9 mouse cellular contexts compared by ENCODE assay signal in genomic region chr2:130451727-130452090, GRCm38 (mm10). TPM values are rescaled to one million over a fixed set of nuclear protein-coding genes. Genes with fewer than 3 reads are reported as not detected.
DNase-seq lines count a peak whose midpoint lies in the region; ATAC-seq and TF ChIP-seq lines count a peak whose summit lies in the region.
"Had no signal": no experiment of that assay in that cellular context is flagged by ENCODE, and none has a peak within 500 bp of the region (broad histone marks: within the 10 kb centered on the region; RNA-seq: fewer than 3 reads in every experiment).

No protein-coding gene starts in this region.

- no peak overlapping the region for H3K27ac ChIP-seq in lung, embryonic 14.5 days (ENCODE audit: low read depth)
- H3K27ac ChIP-seq in limb, embryonic 10.5 days = no peak overlapping the region
- no peak overlapping the region for H3K27ac ChIP-seq in olfactory bulb, adult 2 months (ENCODE audit: insufficient read depth, low read depth, low read length)

- H3K4me1 ChIP-seq in lung, embryonic 14.5 days (ENCODE audit: insufficient read depth) = peaks cover 4% of the 10 kb centered on the region; the same call in 1 of the 2 replicates
- H3K4me1 ChIP-seq in limb, embryonic 10.5 days = peaks cover 21% of the 10 kb centered on the region
- peaks cover 22% of the 10 kb centered on the region for H3K4me1 ChIP-seq in olfactory bulb, adult 2 months (ENCODE audit: control insufficient read depth, insufficient read depth, low read length)

- H3K9ac ChIP-seq in lung, embryonic 14.5 days = no peak overlapping the region

- WGBS in lung, embryonic 14.5 days = 62% methylated on average over 3 of the region's 3 CpGs
- WGBS in limb, embryonic 10.5 days = 81% methylated on average over 3 of the region's 3 CpGs
- 15% methylated on average over 3 of the region's 3 CpGs for WGBS in olfactory bulb, adult 2 months

- ATAC-seq in lung, embryonic 14.5 days (ENCODE audit: insufficient read depth) = no peak

- no peak for TF ChIP-seq CTCF in lung, embryonic 14.5 days (IDR thresholded peaks at IDR 0.05; ENCODE audit: low read depth)
- no peak for TF ChIP-seq CTCF in olfactory bulb, adult 2 months (IDR thresholded peaks at IDR 0.05; ENCODE audit: insufficient read depth, low read depth, low read length)

- no peak for TF ChIP-seq POLR2A in olfactory bulb, adult 2 months (IDR thresholded peaks at IDR 0.05; ENCODE audit: insufficient read depth, low read depth, low read length)

- no peak overlapping the region for H3K4me3 ChIP-seq in lung, embryonic 14.5 days (ENCODE audit: low read depth, low read length)
- peak overlapping the region; percentile 89; the same call in 1 of the 2 replicates for H3K4me3 ChIP-seq in limb, embryonic 10.5 days
- H3K4me3 ChIP-seq in olfactory bulb, adult 2 months (ENCODE audit: insufficient read depth, low read depth, low read length) = peak overlapping the region; percentile 35

- no peaks in the 10 kb centered on the region for H3K9me3 ChIP-seq in lung, embryonic 14.5 days (ENCODE audit: low read depth, low read length)
- H3K9me3 ChIP-seq in limb, embryonic 10.5 days (replicated peaks) = no peaks in the 10 kb centered on the region

- H3K27me3 ChIP-seq in lung, embryonic 14.5 days (ENCODE audit: insufficient read depth, low read length) = no peaks in the 10 kb centered on the region
- peaks cover 17% of the 10 kb centered on the region for H3K27me3 ChIP-seq in limb, embryonic 10.5 days (ENCODE audit: low read depth, poor library complexity, severe bottlenecking)

- peak overlapping the region; percentile 79 for H3K4me2 ChIP-seq in lung, embryonic 14.5 days

- DNase-seq in cerebellum, adult 11-12 months = peak; percentile 28
- DNase-seq in cerebellum, postnatal 36 days = no peak
- no peak for DNase-seq in lung, embryonic 14.5 days
- no peak for DNase-seq in lung, postnatal 36 days
- DNase-seq in limb, embryonic 10.5 days (ENCODE audit: low spot score) = no peak
- no peak for DNase-seq in testis, postnatal 14 days (ENCODE audit: low spot score)
- no peak for DNase-seq in adipocyte (ENCODE audit: low spot score)

- no peaks in the 10 kb centered on the region for H3K36me3 ChIP-seq in lung, embryonic 14.5 days (ENCODE audit: insufficient read depth)
- H3K36me3 ChIP-seq in limb, embryonic 10.5 days = no peaks in the 10 kb centered on the region

RNA-seq across cellular contexts. Expression of gene Ptpra, which starts 1.6 kb away (rescaled TPM):
- 91.5 and 99.3 TPM in 2 replicates for polyA plus RNA-seq in lung, embryonic 14.5 days (2014; fragmentation: Nextera tagmentation; extraction: Ambion mirVana)
- 73.2 and 85.5 TPM in 2 replicates for polyA plus RNA-seq in limb, embryonic 10.5 days (2016; fragmentation: Nextera tagmentation; extraction: Ambion mirVana)
- polyA plus RNA-seq in olfactory bulb, adult 2 months (2012; ENCODE audit: insufficient read depth, insufficient read length, low replicate concordance, missing spikeins) = not detected in 2 replicates

RNA-seq across cellular contexts. Expression of gene Pced1a, which starts 27.2 kb away (rescaled TPM):
- polyA plus RNA-seq in lung, embryonic 14.5 days (2014; fragmentation: Nextera tagmentation; extraction: Ambion mirVana) = 10.8 and 13.5 TPM in 2 replicates
- 13.4 and 13.9 TPM in 2 replicates for polyA plus RNA-seq in limb, embryonic 10.5 days (2016; fragmentation: Nextera tagmentation; extraction: Ambion mirVana)
- not detected in 2 replicates for polyA plus RNA-seq in olfactory bulb, adult 2 months (2012; ENCODE audit: insufficient read depth, insufficient read length, low replicate concordance, missing spikeins)

RNA-seq across cellular contexts. Expression of gene Vps16, which starts 27.6 kb away (rescaled TPM):
- 63.3 and 66.0 TPM in 2 replicates for polyA plus RNA-seq in lung, embryonic 14.5 days (2014; fragmentation: Nextera tagmentation; extraction: Ambion mirVana)
- polyA plus RNA-seq in limb, embryonic 10.5 days (2016; fragmentation: Nextera tagmentation; extraction: Ambion mirVana) = 101 and 121 TPM in 2 replicates
- not detected in 2 replicates for polyA plus RNA-seq in olfactory bulb, adult 2 months (2012; ENCODE audit: insufficient read depth, insufficient read length, low replicate concordance, missing spikeins)

RNA-seq across cellular contexts. Expression of gene Tmem239, which starts 45.4 kb away (rescaled TPM):
- not detected in 2 replicates for polyA plus RNA-seq in lung, embryonic 14.5 days (2014; fragmentation: Nextera tagmentation; extraction: Ambion mirVana)
- polyA plus RNA-seq in limb, embryonic 10.5 days (2016; fragmentation: Nextera tagmentation; extraction: Ambion mirVana) = not detected in 2 replicates
- polyA plus RNA-seq in olfactory bulb, adult 2 months (2012; ENCODE audit: insufficient read depth, insufficient read length, low replicate concordance, missing spikeins) = not detected in 2 replicates
- polyA plus RNA-seq: large intestine, adult 2 months had no signal

RNA-seq across cellular contexts. Expression of gene 1700020A23Rik, which starts 46.6 kb away (rescaled TPM):
- not detected in 2 replicates for polyA plus RNA-seq in lung, embryonic 14.5 days (2014; fragmentation: Nextera tagmentation; extraction: Ambion mirVana)
- polyA plus RNA-seq in limb, embryonic 10.5 days (2016; fragmentation: Nextera tagmentation; extraction: Ambion mirVana) = not detected in 2 replicates
- not detected in 2 replicates for polyA plus RNA-seq in olfactory bulb, adult 2 months (2012; ENCODE audit: insufficient read depth, insufficient read length, low replicate concordance, missing spikeins)
- polyA plus RNA-seq: large intestine, adult 2 months had no signal
